Mouse (Mus musculus) retina, adult 2 months (tissue): ENCODE data around the gene Txndc12.

Experiments
- DNase-seq: peaks from one replicate; pipeline ENCODE4 v3.0.0-alpha.2; 2012; ENCODE audit warnings: low read depth, low spot score

Gene Txndc12

GRCm38 (mm10) chr4:108845824-108846569, 11.6 kb downstream of the Txndc12 start:
- DNase-seq, result no peak

GRCm38 (mm10) chr4:108847715-108848504, 13.5 kb downstream of the Txndc12 start, which contains the start of gene Kti12:
Gene Kti12 (plus strand): TSS chr4:108847785.
- peak; percentile 74 for DNase-seq

GRCm38 (mm10) chr4:108848505-108848848, 14.1 kb downstream of the Txndc12 start, which contains the start of gene A730015C16Rik:
Gene A730015C16Rik (minus strand): TSS chr4:108848619.
- no peak for DNase-seq

DNA sequence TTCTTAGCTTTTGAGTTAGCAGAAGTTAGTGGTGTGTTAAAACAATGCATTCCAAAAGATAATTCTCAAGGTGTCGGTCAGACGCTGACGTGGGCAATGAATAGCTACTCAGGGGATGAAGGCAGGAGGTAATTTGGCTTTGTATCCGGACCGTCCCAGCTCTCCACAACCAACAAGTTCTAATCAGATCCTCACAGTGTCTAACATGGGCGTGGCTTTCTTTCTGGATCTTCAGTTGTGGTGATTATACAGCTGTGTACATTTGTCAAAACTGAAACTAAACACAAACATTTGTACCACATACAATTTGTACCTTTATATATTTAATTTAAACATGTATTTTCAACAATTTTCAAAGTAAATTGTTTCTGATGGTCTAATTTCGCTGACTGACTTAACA, 32.4 kb downstream of the Txndc12 start:
- no peak for DNase-seq

DNA sequence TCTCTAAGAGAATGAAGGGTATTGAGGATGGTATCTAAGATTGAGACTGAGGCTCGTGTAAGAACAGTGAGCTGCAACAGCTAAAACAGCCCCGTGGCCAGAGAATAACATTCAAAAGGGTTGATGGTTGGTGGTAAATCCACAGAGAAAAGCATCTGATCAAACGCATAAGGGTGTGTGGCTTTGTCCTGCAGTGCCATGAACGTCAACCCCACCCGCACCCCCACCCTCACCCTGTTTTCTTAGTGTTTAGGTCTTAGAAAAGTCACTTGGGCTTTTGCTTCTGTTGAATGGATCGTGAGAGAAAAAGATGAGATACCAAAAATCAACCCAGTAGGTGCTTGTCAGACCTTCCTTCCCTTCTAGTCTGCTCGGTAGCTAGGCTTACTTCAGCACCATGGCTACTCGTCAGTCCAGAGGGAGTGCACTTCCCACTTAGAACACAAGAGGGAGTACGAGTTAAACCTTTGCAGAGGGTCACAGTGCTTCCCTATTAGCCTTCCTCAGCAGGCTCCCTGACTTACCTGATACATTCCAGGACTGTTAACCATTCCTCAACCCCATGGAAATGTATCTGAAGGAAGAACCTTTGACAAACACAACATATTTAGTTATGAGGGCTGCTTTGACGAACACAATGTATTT, 35.5 kb downstream of the Txndc12 start:
- DNase-seq, result peak; percentile 65

GRCm38 (mm10) chr4:108873746-108874145, 39.3 kb downstream of the Txndc12 start:
- no peak for DNase-seq

GRCm38 (mm10) chr4:108877901-108878300, 43.5 kb downstream of the Txndc12 start:
- no peak for DNase-seq

GRCm38 (mm10) chr4:108878963-108879822, 44.8 kb downstream of the Txndc12 start, which contains the start of gene Rab3b:
Gene Rab3b (plus strand): TSS chr4:108879063.
- DNase-seq, result no peak

GRCm38 (mm10) chr4:108883815-108884214, 49.4 kb downstream of the Txndc12 start:
- no peak for DNase-seq

GRCm38 (mm10) chr4:108887456-108887855, 53.1 kb downstream of the Txndc12 start:
- DNase-seq, result no peak

GRCm38 (mm10) chr4:108890876-108891275, 56.5 kb downstream of the Txndc12 start:
- DNase-seq, result no peak

DNA sequence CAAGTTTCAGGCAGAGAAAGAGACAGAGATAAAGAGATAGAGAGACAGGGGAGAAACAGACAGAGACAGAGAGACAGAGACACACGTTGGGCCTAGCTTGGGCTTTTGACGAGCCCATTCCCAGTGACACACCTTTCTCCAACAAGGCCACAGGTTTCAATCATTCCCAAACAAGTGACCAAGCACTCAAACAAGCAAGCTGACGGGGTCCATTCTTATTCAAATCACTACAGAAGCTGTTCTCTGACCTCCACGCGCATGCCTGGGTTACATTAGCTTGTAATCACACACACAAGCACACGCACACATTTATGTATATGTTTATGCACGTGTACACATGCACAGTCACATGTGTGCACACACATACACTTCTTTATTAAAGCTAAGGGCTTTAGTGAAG, 66.0 kb downstream of the Txndc12 start:
- DNase-seq, result no peak

DNA sequence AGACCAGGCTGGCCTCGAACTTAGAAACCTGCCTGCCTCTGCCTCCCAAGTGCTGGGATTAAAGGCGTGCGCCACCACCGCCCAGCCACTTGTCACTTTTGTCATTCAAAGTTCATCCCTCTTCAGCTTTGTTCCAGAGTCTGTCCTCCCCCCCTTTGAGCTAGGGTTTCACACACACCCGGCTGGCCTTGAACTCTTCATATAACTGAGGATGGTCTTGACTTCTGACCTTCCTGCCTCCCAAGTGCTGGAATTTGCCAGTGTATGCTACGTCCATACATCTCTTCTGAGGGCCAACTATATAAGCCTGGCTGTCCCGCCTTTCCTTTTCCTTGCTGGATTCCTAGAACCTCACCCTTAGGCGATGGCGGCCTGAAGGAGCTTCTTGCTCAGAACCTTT, 68.5 kb downstream of the Txndc12 start:
- no peak for DNase-seq

DNA sequence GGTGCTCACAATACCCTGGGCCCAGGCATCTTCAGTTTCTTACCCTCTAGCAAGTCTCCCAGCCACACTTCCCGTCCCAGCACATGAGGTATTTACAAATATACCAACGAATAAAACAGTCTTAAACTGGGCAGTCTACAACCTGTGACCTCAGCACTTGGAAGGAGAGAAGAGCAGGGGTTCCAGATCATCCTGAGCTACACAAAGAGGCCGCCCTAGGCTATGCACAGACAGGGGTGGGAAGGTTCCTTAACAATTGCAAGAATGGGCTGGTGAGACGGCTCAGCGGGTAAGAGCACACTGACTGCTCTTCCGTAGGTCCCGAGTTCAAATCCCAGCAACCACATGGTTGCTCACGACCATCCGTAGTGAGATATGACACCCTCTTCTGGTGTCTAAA, 68.9 kb downstream of the Txndc12 start:
- DNase-seq, result no peak

- no peak for DNase-seq
Measured at GRCm38 (mm10) chr4:108904076-108904475, 69.7 kb downstream of the Txndc12 start.

DNA sequence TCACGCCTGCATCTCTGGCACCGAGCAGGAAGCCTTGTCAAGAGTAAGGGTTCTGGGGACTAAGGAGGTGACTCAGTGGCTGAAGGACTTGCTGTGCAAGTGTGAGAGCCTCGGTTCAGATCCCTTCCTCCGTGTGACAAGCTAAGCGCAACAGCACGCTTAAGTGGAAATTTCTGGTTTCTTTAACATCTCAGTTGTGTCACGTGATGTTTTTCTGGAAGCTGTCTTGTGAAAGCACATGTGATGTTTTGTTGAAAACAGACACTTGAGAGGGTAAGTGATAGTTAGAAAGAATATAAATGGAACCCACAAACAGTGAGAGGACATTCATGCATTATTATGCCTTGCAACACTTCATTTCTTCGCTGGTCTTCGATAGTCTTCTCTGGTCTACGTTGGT, 70.4 kb downstream of the Txndc12 start:
- DNase-seq, result no peak

GRCm38 (mm10) chr4:108905859-108906258, 71.5 kb downstream of the Txndc12 start:
- no peak for DNase-seq

DNA sequence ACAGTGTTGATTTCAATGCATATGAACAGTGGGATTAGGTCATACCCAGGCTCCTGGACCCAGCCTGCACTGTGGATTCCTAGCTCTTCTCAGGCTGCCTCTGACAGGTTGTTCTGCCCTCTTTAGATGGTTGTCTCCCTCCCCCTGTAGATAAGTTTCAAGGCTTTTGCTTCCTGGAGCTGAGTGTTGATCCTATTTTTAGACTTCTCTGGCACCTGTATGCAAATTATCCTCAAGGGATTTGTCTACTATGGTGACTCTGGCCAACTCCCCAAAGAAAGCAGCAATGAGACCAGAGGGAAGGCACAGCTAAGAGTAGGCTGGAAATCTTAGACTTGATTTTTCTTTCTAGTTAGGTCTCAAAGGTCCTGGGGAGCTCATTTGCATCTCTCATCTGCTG, 73.1 kb downstream of the Txndc12 start:
- no peak for DNase-seq

DNA sequence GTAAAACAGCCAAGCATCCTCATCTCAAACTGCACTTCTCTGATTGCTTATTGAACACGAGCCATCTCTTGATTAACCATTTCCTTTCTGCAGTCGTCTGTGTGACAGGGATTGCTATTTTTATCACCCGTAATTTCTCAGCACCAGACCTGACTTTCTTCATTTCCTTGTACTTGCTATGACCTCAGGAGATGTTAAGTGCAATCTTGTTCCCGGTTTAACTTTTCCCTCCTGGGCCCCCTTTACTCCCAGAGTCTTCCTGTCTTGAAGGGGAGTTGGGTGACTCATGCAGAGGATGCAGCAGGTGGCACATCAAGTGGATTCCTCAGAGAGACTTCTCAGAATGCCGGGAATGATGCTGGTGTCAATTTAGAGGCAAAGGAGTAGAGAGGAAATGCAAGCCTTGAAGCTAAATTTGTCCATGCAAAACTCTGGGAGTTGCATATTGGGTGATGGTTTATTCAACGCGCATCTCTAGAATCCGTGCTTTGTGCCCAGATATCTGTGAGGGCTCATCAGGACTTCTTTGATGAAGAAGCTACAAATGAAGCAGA, 75.5 kb downstream of the Txndc12 start:
- DNase-seq, result no peak
